Mouse (Mus musculus): ENCODE measurements around the gene Scaf4. TPM values are rescaled to one million over a fixed set of nuclear protein-coding genes. Genes with fewer than 3 reads are reported as not detected.

Gene Scaf4
- total RNA-seq, 2 experiments from 2014 or later: 48.2 to 51.3 TPM

- DNase-seq (ENCODE audit: extremely low spot score in 1 of 2, low spot score in 2 of 2): no peak
- intact Hi-C loops (cut with DNase I): loop anchor here (5.0 kb wide), 1 partner anchor 617 kb away; no protein-coding TSS in a partner anchor
- Histone ChIP-seq H3K4me3 (no peak overlapping the region), H3K27ac (no peak overlapping the region)
- TF ChIP-seq CTCF (IDR thresholded peaks at IDR 0.05): no peak
Observed at GRCm38 (mm10) chr16:90310488-90311135, 26.3 kb upstream of the Scaf4 start.

GRCm38 (mm10) chr16:90309784-90310183 lies 25.5 kb upstream of the Scaf4 start:
- TF ChIP-seq CTCF (IDR thresholded peaks at IDR 0.05): no peak
- DNase-seq (ENCODE audit: extremely low spot score in 1 of 2, low spot score in 2 of 2): no peak
- Histone ChIP-seq H3K27ac (no peak overlapping the region), H3K4me3 (no peak overlapping the region)
- intact Hi-C loops (cut with DNase I): loop anchor here (5.0 to 10.0 kb wide), 2 partner anchors 618 to 1025 kb away; no protein-coding TSS in a partner anchor

DNA sequence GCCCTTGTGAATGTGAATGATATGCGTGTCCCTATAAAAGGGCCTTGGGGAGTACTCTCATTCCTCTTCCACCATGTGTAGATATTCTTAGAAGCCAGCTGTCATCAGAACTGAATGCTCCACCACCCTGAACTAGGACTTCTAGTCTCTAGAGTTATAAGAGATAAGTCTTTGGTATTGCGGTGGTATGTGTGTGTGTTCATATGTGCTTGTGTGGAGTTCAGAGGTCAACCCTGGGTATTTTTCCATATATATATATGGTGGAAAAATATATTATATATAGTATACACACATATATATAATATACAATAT lies 19.6 kb upstream of the Scaf4 start:
- intact Hi-C loops (cut with DNase I): loop anchor here (10.0 kb wide), 1 partner anchor 1031 kb away; no protein-coding TSS in a partner anchor
- Histone ChIP-seq H3K27ac (no peak overlapping the region), H3K4me3 (no peak overlapping the region)
- no peak for DNase-seq (ENCODE audit: extremely low spot score in 1 of 2, low spot score in 2 of 2)
- TF ChIP-seq CTCF (IDR thresholded peaks at IDR 0.05): no peak

DNA sequence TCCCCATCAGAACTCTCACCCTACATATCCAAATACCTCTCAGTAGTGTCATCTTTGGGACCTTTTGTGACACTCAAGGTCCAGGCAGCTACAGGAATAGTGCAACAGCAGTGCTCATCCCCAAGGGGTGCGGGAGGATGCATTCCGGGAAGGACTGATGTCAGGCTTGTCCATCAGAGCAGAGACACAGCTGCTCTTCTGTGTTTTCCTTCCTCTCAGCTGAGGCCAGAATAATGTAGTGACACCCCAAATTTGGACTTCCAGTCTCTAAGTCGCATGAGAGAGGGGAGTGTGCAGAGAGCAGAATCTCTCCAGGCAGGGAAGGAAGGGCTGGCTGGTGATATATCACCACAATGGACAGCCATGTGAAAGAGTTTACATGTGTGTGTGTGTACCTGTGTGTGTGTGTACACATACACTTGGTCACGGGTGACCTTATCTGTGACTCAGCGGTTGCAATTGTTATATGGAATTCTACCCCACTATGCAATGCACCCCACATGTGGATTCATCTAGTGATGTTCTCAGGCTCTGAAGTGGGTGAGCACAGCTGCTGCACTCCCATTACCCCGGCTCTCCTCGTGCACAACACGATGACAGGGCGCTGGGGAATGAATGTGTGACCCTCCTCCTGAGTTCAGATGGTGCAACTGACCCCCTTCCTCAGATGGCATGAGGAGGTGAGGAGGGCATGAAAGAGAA lies 19.1 kb upstream of the Scaf4 start:
- DNase-seq (ENCODE audit: extremely low spot score in 1 of 2, low spot score in 2 of 2): no peak
- H3K27ac ChIP-seq: no peak overlapping the region
- H3K4me3 ChIP-seq: no peak overlapping the region
- no peak for TF ChIP-seq CTCF (IDR thresholded peaks at IDR 0.05)
- intact Hi-C loops (cut with DNase I): loop anchor here (10.0 kb wide), 1 partner anchor 1031 kb away; no protein-coding TSS in a partner anchor

- no peak for DNase-seq (ENCODE audit: extremely low spot score in 1 of 2, low spot score in 2 of 2)
- intact Hi-C loops (cut with DNase I): loop anchor here (10.0 kb wide), 1 partner anchor 1033 kb away; no protein-coding TSS in a partner anchor
- TF ChIP-seq CTCF (IDR thresholded peaks at IDR 0.05): no peak
Observed at GRCm38 (mm10) chr16:90301706-90302105, 17.4 kb upstream of the Scaf4 start.

GRCm38 (mm10) chr16:90300896-90301295 lies 16.6 kb upstream of the Scaf4 start:
- intact Hi-C loops (cut with DNase I): loop anchor here (10.0 kb wide), 1 partner anchor 1034 kb away; no protein-coding TSS in a partner anchor
- no peak for DNase-seq (ENCODE audit: extremely low spot score in 1 of 2, low spot score in 2 of 2)
- H3K27ac ChIP-seq: no peak overlapping the region

More at GRCm38 (mm10) chr16:90301706-90302105, 17.4 kb upstream of the Scaf4 start:
- H3K4me3 ChIP-seq: no peak overlapping the region
- no peak overlapping the region for H3K27ac ChIP-seq

GRCm38 (mm10) chr16:90299591-90299990 lies 15.3 kb upstream of the Scaf4 start:
- Histone ChIP-seq H3K27ac (no peak overlapping the region), H3K4me3 (no peak overlapping the region)
- DNase-seq (ENCODE audit: extremely low spot score in 1 of 2, low spot score in 2 of 2): no peak
- no peak for TF ChIP-seq CTCF (IDR thresholded peaks at IDR 0.05)
- intact Hi-C loops (cut with DNase I): no loop called here

More at GRCm38 (mm10) chr16:90300896-90301295, 16.6 kb upstream of the Scaf4 start:
- H3K4me3 ChIP-seq: no peak overlapping the region
- TF ChIP-seq CTCF (IDR thresholded peaks at IDR 0.05): no peak

GRCm38 (mm10) chr16:90298426-90299300 lies 14.4 kb upstream of the Scaf4 start:
- no peak for DNase-seq (ENCODE audit: extremely low spot score in 1 of 2, low spot score in 2 of 2)
- H3K27ac ChIP-seq: no peak overlapping the region
- no peak for TF ChIP-seq CTCF (IDR thresholded peaks at IDR 0.05)
- no peak overlapping the region for H3K4me3 ChIP-seq
- intact Hi-C loops (cut with DNase I): no loop called here

DNA sequence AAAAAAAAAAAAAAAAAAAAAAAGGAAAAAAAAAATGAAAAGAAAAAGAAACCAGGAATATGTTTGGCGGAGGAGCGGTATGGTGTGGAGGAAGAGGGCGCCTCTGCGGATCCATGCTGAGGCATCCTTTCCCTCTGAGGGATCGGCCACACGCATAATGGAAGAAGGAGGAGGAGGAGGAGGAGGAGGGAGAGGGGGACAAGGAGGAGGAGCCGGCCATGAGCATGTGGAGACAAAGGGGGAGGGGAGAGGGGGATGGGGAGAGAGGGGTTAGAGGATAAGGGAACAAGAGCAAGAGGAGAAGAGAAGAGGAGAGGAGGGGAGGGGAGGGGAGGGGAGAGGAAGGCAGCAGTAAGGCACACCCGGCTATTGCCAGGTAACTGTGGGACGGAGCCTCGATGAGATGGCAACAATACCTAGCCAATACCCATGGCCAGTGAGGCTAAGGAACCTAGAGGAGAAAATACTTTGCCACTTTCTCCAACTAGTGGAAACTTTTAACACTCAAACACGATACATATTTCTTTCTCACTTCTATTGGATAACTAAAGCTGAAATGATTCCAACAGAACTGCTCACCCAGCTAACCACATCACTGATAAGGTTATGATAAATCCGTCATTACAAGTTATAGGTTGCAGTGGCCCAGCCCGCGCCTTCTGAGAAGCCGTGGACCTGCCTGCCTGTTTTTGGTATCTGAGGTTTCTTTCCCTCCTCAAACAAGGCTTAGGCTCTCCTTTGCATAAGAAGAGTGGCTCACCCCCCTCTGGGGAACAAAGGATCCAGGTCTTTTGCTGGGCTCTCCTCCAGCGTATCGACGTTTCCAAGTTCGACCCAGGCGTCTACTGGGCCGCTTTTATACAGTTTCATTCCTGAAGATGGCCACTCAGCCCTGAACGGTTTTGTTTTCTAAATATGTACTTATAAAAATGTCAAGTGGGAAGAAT lies 13.4 kb upstream of the Scaf4 start:
- intact Hi-C loops (cut with DNase I): no loop called here
- H3K27ac ChIP-seq: no peak overlapping the region
- no peak for TF ChIP-seq CTCF (IDR thresholded peaks at IDR 0.05)
- no peak overlapping the region for H3K4me3 ChIP-seq
- DNase-seq (ENCODE audit: extremely low spot score in 1 of 2, low spot score in 2 of 2): no peak

DNA sequence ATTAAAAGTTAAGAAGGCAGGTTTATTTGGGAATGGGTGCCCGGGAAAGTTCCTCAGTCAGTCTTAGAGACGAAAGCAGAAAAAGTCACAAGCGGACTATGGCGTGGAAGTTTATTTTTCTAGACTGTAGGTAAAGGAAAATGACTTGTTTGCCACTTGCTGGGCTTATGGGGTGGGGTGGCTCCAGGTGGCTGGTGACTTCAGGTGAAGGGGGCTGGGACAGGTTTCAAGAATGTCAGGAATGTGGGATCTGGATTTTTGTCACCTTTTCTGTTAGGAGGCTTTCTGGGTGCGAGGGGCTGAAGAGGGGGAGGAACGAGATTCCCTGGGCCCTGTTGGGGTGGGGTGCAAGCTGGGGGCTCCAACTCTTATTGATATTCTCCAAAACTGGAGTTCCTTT lies 7.4 kb upstream of the Scaf4 start:
- no peak for DNase-seq (ENCODE audit: extremely low spot score in 1 of 2, low spot score in 2 of 2)
- no peak for TF ChIP-seq CTCF (IDR thresholded peaks at IDR 0.05)
- intact Hi-C loops (cut with DNase I): no loop called here
- no peak overlapping the region for H3K27ac ChIP-seq
- H3K4me3 ChIP-seq: no peak overlapping the region

DNA sequence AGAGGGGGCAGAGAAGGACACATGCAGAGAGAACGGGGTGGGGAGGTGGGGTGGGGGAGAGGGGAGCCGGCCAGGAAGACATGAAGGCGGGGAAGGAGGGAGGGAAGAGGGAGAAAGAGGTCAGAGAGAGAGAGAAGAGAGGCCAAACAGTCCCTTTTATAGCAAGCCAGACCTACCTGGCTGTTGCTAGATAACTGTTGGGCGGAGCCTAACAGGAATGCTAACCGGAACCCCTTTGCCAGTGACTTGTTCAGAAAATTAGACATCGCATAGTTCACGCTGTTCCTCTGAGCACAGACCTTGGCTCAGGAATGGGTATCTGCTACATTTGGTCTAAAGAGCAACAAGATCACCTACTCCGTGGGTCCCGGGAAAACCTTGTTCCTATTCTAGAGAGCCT lies 6.7 kb upstream of the Scaf4 start:
- Histone ChIP-seq H3K4me3 (no peak overlapping the region), H3K27ac (no peak overlapping the region)
- DNase-seq (ENCODE audit: extremely low spot score in 1 of 2, low spot score in 2 of 2): no peak
- intact Hi-C loops (cut with DNase I): no loop called here
- no peak for TF ChIP-seq CTCF (IDR thresholded peaks at IDR 0.05)
